Mouse (Mus musculus) hindbrain, embryonic 15.5 days (tissue): Measurements from ENCODE around the gene Eea1. TPM values are rescaled to one million over a fixed set of nuclear protein-coding genes. Genes with fewer than 3 reads are reported as not detected.
A peak's percentile ranks its signal among the peaks of the same experiment; 100 is the strongest.
"Not testable (repeated sequence)": the region's sequence is repeated elsewhere in the genome, so short reads cannot be mapped to it uniquely, and the experiment has no call there.

Experiments used
- ATAC-seq: fragments of 200-750 bp; cut with Nextera tagmentation; 2 replicates; pipeline ENCODE4 v1.8.0; 2017; ENCODE audit warnings: low read depth, moderate number of reproducible peaks, moderate TSS enrichment; ENCODE audit not compliant: low FRiP score
- H3K27ac ChIP-seq: fragments of 300-500 bp; sonication (generic); replicated peaks from 2 replicates; pipeline ENCODE4 v1.5.1; 2015; ENCODE audit warnings: mild to moderate bottlenecking, inconsistent platforms
- H3K27me3 ChIP-seq: fragments of 300-500 bp; sonication (generic); 2 replicates; pipeline ENCODE4 v1.6.1; 2015; ENCODE audit warnings: control low read depth, inconsistent platforms
- H3K36me3 ChIP-seq: fragments of 300-500 bp; sonication (generic); 2 replicates; pipeline ENCODE4 v1.6.1; 2015; ENCODE audit warnings: control low read depth, inconsistent platforms
- H3K4me1 ChIP-seq: fragments of 300-500 bp; sonication (generic); replicated peaks from 2 replicates; pipeline ENCODE4 v1.6.1; 2015; ENCODE audit warnings: control low read depth, inconsistent platforms
- H3K4me2 ChIP-seq: fragments of 300-500 bp; sonication (generic); 2 replicates; pipeline ENCODE4 v1.6.1; 2015; ENCODE audit warnings: moderate library complexity, mild to moderate bottlenecking, inconsistent platforms
- H3K4me3 ChIP-seq: fragments of 300-500 bp; sonication (generic); 2 replicates; pipeline ENCODE4 v1.5.1; 2015; ENCODE audit warnings: mild to moderate bottlenecking, inconsistent platforms
- H3K9ac ChIP-seq: fragments of 300-500 bp; sonication (generic); 2 replicates; pipeline ENCODE4 v1.6.1; 2015; ENCODE audit warnings: inconsistent platforms
- H3K9me3 ChIP-seq: fragments of 300-500 bp; sonication (generic); 2 replicates; pipeline ENCODE4 v1.6.1; 2016; ENCODE audit warnings: control low read depth, inconsistent platforms
- WGBS: fragments of 180-500 bp; shearing (Covaris S2); methylation state at CpG from one replicate; pipeline ENCODE4 v1.1.7; 2015; 5-methylcytosine and 5-hydroxymethylcytosine counted together
- polyA plus RNA-seq: library from polyadenylated mRNA; unstranded; fragments of >200 nt; fragmentation: Nextera tagmentation; extraction: Ambion mirVana; gene quantifications from 2 replicates; pipeline ENCODE4 v1.2.1, GENCODE M21; 2015

Eea1 gene
- polyA plus RNA-seq, 1 experiment from 2014 or later, result 20.2 TPM

DNA sequence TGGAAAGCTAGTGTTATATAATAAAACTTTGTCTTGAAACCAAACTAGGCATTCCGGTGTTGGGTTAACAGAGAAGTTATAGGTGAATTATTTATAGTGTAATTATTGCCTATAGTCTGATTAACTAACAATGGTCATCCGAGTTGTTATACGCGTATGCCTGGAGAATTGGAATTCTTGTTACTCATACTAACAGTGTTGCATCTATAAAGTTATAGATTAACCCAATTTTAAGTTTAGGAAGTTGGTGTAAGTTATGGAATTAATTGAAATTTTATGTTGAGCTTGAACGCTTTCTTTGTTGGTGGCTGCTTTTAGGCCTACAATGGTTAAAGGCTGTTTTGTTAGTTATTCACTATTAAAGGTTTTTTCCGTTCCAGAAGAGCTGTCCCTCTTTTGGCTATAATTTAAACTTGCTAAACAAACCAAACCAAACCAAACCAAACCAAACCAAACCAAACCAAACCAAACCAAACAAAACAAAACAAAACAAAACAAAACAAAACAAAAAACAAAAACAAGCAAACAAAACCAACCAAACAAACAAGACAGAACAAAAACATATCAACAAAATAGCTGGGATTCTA, 137.1 kb downstream of the Eea1 start:
- WGBS, result 88% methylated on average over 6 of the region's 6 CpGs
- not testable (repeated sequence) for H3K9ac ChIP-seq, H3K4me3 ChIP-seq, H3K9me3 ChIP-seq, H3K27me3 ChIP-seq, H3K27ac ChIP-seq, H3K4me2 ChIP-seq, H3K36me3 ChIP-seq
- ATAC-seq, result peak; percentile 100
- peaks cover 11% of the 10 kb centered on the region for H3K4me1 ChIP-seq

DNA sequence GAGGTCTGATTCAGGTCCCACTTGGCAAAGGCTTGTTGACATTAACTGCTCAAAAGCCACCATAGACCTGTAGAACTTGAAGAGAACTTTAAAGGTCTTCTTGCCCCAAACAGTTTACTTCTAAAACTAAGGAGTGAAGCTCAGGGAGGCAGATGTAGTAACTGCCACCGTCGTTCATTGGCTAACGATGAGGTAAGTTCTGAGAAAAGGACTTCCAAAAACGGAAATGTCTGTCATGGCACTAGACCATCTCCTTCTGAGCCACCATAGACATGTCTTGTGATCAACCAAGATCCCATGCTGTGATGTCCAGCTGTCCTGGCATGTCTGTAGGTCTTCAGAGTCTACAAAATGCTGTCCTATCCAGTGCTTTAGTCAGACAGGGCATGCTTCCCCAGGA, 139.4 kb downstream of the Eea1 start:
- ATAC-seq, result no peak
- no peak overlapping the region for H3K9ac ChIP-seq
- no peak overlapping the region for H3K27ac ChIP-seq
- H3K4me3 ChIP-seq, result no peak overlapping the region
- no peak overlapping the region for H3K4me2 ChIP-seq
- H3K36me3 ChIP-seq, result no peaks in the 10 kb centered on the region
- H3K9me3 ChIP-seq, result no peaks in the 10 kb centered on the region
- peaks cover 11% of the 10 kb centered on the region for H3K4me1 ChIP-seq
- H3K27me3 ChIP-seq, result no peaks in the 10 kb centered on the region
- WGBS, result 94% methylated on average over 4 of the region's 4 CpGs

DNA sequence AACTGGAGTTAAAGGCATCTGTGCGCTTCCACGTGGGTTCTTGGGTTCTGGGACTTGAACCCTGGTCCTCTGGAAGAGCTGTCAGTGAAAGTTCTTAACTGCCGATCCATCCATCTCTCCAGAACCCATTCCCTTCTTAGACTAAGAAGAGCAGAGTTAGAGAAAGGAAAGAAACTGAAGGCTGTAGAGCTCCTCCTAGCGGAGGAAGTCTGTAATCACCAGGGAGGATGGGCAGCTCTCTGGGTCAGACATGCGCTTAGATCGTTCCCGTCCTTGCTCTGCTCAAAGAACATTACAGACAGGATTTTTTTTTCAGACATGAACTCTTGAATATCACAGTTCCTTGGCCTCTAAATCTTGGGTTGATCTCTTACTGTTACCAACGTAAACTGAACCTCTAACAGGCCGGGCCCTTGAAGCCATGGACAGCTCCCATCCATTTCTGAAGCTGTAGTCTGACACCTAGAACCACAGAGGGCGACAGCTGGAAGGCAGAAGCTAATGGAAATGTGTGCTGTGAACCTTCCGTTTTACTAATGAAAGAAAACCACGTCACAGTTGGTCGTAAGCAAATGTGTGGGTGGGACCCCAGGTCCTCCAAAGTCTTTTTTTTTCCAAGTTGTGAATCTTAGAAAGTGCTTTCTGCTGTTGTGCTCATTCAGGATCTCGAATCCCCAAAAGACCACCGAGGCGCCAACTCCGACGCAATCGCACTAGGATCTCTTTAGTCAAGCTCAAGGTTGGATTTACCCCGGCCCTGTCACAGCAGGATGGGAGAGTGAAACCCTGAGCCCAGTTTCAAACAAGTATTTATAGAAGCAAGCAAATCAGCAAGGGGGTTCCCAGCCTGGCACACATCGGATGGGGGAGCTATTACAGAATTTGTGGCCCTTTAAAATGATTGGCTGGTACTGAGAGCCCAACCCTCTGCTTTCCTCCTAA, 140.3 kb downstream of the Eea1 start:
- WGBS, result 64% methylated on average over 21 of the region's 21 CpGs

DNA sequence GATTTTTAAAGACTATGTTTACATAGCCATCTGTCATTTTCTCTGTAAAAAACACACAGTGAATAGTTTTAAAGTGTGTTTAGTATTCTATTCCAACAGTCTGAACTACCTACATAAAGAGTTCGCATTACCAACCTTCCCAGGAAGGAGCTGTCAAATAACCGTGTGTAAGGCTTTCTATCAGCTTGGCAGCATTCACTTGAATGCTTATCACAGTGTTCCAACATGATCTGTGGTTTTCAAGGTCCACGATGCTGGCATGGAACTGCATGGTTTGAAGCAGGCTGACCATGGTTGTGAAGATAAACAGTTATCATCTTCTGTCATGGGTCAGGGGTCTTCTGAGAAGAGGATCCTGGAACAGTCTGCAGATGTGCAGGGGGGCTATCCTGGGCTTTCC, 141.8 kb downstream of the Eea1 start:
- H3K27ac ChIP-seq, result no peak overlapping the region
- no peak overlapping the region for H3K4me3 ChIP-seq
- no peak overlapping the region for H3K4me2 ChIP-seq
- H3K4me1 ChIP-seq, result no peaks in the 10 kb centered on the region
- H3K36me3 ChIP-seq, result no peaks in the 10 kb centered on the region
- H3K27me3 ChIP-seq, result no peaks in the 10 kb centered on the region
- WGBS, result 80% methylated on average over 3 of the region's 3 CpGs
- no peak for ATAC-seq
- no peaks in the 10 kb centered on the region for H3K9me3 ChIP-seq
- H3K9ac ChIP-seq, result no peak overlapping the region

More for the DNA sequence above, 140.3 kb downstream of the Eea1 start:
- Histone ChIP-seq H3K4me1 (peaks cover 9% of the 10 kb centered on the region), H3K9ac (no peak overlapping the region), H3K4me2 (no peak overlapping the region), H3K4me3 (no peak overlapping the region), H3K9me3 (no peaks in the 10 kb centered on the region), H3K27me3 (no peaks in the 10 kb centered on the region), H3K27ac (no peak overlapping the region), H3K36me3 (no peaks in the 10 kb centered on the region)
- ATAC-seq, result no peak

DNA sequence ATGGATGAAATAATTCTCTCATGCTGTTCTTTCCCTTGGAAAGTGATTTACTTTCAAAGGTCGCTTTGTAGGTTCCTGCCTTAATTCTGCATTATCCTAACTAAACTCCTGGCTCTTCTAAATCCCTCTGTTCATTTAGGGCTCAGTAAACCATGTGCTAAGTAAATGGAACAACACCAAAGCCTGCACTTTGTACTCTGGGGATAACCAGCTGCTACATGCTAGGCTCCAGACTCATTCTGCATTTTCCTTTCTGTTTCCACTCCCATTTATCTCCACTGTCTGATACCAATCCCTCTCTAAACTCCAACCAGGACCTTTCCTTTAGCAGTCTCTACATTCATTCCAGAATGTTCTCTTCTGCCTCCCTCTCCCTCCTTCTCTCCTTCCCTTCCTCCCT, 149.3 kb downstream of the Eea1 start:
- H3K27me3 ChIP-seq, result no peaks in the 10 kb centered on the region
- H3K36me3 ChIP-seq, result no peaks in the 10 kb centered on the region
- 69% methylated on average over 1 of the region's 1 CpGs for WGBS
- no peak overlapping the region for H3K4me3 ChIP-seq
- H3K9ac ChIP-seq, result no peak overlapping the region
- no peak overlapping the region for H3K27ac ChIP-seq
- ATAC-seq, result no peak
- H3K9me3 ChIP-seq, result no peaks in the 10 kb centered on the region
- H3K4me2 ChIP-seq, result no peak overlapping the region
- peaks cover 10% of the 10 kb centered on the region for H3K4me1 ChIP-seq

DNA sequence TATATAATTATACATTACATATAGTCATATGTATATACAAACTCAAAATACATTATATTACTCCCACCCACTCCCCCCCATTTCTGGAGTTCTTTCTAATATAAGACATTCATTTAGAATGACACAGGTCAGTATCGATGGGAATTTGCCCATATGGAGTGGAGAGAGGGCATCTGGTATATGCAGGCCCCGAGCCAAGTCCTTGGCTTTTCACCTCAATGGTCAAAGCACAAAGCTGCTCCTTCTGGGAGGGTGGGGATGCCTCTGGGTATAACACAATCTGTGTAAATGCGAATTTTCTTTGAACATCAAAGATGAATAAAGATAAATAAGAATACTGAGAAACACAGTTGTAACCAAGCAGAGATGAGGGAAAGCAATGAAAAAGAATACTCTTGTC, 149.9 kb downstream of the Eea1 start:
- 63% methylated on average over 3 of the region's 3 CpGs for WGBS
- Histone ChIP-seq H3K9me3 (no peaks in the 10 kb centered on the region), H3K27ac (no peak overlapping the region), H3K4me1 (peaks cover 10% of the 10 kb centered on the region), H3K36me3 (no peaks in the 10 kb centered on the region), H3K27me3 (no peaks in the 10 kb centered on the region), H3K4me2 (no peak overlapping the region), H3K4me3 (no peak overlapping the region), H3K9ac (no peak overlapping the region)
- no peak for ATAC-seq

DNA sequence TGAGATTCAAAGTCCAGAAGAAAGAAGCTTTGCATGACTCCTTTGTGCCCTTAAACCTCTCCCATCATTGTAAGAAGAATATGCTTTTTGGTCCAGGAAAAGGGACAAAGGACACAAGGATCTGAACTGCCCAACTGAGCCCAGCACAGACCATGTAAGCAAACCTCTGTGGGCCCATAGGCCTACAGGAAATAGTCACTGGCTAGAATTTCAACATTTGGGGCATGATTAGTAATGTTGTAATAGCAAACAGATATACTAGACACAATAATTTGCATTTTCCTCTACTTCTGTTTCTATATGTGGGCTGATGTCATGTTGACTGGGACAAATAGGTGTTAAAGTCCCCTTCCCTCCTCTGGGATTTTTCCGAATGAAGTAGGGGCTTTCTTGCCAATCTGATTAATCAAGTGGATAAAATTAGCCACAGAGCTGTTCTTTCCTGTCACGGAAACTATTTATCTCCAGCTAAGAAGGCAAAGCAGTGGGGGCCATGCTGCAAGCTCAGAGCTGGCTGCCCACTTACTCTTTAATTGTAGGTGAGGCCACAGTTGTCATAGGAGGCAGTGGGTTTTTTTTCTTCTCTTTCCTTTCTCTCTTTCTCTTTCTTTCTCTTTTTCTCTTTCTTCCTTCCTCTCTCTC, 153.6 kb downstream of the Eea1 start:
- Histone ChIP-seq H3K27me3 (no peaks in the 10 kb centered on the region), H3K36me3 (no peaks in the 10 kb centered on the region), H3K4me1 (peaks cover 10% of the 10 kb centered on the region), H3K9me3 (no peaks in the 10 kb centered on the region), H3K27ac (no peak overlapping the region), H3K4me3 (no peak overlapping the region), H3K4me2 (no peak overlapping the region), H3K9ac (no peak overlapping the region)
- 24% methylated on average over 2 of the region's 2 CpGs for WGBS
- no peak for ATAC-seq

DNA sequence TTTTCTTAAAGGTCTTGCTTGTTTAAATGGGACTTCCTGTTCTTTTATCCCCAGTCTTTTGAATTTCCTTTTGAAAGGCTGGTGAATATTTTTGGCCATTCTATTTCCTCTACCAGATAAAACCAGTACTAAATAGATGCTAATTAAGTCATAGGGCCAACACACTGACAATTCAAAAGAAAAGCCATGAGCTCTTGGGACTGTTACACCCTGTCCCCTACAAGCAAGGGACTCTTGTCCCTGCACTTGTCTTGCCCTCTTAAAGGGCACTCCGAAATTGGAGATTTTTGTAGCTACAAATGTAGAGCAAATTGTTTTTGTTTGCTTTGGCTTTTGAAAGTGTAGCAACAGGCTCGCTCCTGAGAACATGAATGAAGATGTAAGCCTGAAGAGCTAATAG, 154.1 kb downstream of the Eea1 start:
- 70% methylated on average over 2 of the region's 2 CpGs for WGBS
- no peak overlapping the region for H3K9ac ChIP-seq

More for the DNA sequence above, 154.1 kb downstream of the Eea1 start:
- H3K4me1 ChIP-seq, result peaks cover 10% of the 10 kb centered on the region
- H3K27ac ChIP-seq, result no peak overlapping the region
- no peak for ATAC-seq
- no peak overlapping the region for H3K4me2 ChIP-seq
- H3K36me3 ChIP-seq, result no peaks in the 10 kb centered on the region
- no peak overlapping the region for H3K4me3 ChIP-seq
- H3K9me3 ChIP-seq, result no peaks in the 10 kb centered on the region
- no peaks in the 10 kb centered on the region for H3K27me3 ChIP-seq

Other genes with a start within 250 kb of the Eea1 start
- gene Gm33543, start 97.7 kb upstream of the Eea1 start, polyA plus RNA-seq, result not detected in 2 replicates
- gene Gm5426, start 196.0 kb downstream of the Eea1 start, polyA plus RNA-seq, result not detected in 2 replicates